Mouse (Mus musculus): ENCODE results near the gene Iqsec2.

The Iqsec2 gene

DNA sequence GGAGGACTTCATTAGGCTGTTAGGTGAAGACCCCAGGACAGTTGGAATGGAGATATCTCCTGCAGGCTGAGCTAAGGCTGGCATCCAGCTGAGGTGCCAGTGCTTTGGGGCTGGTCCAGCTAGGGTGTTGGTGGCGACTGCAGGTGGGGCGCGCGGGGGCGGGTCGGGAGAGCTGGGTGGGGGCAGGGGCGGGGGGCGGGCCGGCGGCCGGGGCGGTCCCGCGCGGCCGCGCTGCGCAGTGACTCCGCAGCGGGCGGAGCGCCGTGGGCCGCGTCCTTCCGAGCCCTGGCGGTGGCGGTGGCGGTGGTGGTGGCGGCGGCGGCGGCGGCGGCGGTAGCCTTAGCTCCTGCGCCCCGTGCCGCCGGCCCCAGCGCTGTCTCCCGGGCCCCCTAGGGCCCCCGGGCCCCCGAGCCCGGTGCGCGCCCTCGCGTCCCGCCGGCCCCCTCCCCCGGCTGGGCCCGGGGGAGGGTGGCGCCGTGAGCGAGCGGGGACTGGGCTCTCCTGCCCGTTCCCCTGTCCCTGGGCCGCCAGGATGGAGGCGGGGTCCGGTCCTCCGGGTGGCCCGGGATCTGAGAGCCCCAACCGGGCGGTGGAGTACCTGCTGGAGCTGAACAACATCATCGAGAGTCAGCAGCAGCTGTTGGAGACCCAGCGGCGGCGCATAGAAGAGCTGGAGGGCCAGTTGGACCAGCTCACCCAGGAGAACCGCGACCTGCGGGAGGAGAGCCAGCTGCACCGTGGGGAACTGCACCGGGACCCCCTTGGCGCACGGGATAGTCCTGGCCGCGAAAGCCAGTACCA, at the start of gene Iqsec2:
TSS of gene Iqsec2 (plus strand) at position 328 of the 801 bp plus-strand sequence.
- DNase-seq (ENCODE audit: extremely low spot score), result peak; percentile 24

DNA sequence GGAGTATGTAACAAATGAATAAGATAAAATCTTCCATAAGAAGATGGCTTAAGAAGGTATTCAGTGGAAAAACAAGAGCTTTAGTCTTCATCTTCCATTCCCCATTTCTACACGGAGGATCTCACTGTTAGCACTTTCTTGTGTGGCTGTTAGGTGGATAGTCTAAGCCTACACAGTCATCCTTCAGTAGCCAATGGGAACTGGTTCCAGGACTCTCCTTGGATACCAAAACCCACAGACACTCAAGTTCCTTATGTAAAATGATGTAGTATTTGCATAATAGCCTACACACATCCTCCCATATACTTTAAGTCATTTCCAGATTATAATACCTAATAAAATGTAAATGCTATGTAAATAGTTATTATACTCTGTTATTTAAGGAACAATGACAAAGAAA, 46.5 kb upstream of the Iqsec2 start:
- no peak for DNase-seq (ENCODE audit: extremely low spot score)

DNA sequence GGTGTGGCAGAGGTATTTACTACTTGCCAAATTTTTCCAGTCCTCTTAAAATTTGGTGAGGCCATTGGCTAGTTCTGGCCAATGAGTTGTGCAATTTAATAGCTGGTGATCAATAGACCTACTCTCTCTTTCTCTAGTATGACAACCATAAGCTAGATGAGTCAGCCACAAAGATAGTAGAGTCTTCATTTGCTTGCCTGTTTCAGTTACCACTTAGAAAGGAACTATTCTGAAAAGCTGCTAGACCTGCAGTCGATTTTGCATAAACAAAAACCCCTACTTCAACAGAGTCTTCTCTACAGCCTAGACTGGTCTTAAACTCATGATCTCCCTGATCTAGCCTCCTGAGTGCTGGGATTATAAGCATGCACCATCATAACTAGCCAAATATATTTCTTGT, 22.4 kb upstream of the Iqsec2 start:
- no peak for DNase-seq (ENCODE audit: extremely low spot score)

DNA sequence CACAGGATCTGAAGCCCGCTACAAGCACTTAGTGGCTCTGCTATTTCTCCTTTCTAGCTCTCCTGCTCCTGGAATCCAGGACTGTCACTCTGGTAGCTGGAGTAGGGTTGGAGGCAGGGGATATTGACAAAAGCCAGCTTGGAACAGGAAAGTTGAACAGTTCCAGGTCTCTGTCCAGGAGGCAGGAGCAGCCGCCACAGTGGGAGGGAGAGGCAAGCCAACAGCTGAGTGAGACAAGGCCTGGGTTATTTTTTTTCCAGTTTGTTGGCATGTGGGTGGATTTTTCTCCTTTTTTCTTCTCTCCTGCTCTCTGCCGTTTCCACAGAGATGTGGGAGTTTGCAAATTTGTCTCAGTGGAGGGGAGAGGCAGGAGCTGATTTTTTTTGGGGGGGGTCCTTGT, 13.3 kb upstream of the Iqsec2 start:
- no peak for DNase-seq (ENCODE audit: extremely low spot score)

DNA sequence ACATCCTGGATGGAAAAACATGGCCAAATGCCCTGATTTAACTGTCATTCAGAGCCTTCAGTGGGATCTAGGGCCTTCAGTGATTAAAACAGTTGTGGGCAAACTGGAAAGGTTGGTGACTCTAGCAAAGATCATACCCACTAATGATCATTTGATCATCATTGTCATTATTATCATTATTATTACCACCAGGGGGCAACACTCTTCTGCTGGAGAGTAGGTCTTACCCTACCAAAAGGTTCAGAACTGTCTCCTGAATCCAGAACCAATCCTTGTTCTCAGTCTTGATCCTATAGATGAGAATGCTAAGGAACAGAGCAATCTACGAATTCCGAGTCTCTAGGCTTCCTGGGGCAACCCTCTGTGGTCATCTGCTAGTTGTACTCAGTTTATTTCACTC, 12.0 kb upstream of the Iqsec2 start:
- DNase-seq (ENCODE audit: extremely low spot score), result no peak

DNA sequence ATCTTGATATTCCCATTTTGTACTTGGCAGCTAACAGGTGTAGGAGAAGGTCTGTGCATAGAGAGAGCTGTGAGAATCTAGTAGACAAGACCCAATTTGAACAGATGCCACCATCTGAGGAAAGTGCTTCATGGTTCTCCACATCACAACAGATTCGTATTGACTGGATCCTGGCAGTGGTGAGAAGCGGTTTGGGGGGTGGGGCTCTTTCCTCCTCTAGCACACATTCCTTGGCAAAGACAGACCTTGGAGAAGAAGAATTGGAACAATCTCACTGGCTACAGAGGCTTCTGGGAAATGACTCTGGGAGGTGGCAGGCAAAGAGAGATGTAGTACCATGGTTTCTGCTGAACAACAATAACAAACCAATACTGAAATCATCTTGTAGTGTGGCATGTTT, 8.9 kb upstream of the Iqsec2 start:
- no peak for DNase-seq (ENCODE audit: extremely low spot score)

DNA sequence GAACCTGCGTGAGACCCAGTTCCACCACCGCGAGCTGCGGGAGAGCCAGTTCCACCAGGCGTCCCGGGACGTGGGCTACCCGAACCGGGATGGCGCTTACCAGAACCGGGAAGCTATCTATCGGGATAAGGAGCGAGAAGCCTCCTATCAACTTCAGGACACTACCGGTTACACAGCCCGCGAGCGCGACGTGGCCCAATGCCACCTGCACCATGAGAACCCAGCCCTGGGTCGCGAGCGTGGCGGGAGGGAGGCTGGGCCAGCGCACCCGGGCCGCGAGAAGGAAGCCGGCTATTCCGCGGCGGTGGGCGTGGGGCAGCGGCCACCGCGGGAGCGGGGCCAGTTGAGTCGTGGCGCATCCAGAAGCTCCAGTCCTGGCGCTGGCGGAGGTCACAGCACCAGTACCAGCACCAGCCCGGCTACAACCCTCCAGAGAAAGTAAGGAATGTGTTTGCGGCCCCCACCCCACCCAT, 710 bp downstream of the Iqsec2 start:
- DNase-seq (ENCODE audit: extremely low spot score), result peak; percentile 1

DNA sequence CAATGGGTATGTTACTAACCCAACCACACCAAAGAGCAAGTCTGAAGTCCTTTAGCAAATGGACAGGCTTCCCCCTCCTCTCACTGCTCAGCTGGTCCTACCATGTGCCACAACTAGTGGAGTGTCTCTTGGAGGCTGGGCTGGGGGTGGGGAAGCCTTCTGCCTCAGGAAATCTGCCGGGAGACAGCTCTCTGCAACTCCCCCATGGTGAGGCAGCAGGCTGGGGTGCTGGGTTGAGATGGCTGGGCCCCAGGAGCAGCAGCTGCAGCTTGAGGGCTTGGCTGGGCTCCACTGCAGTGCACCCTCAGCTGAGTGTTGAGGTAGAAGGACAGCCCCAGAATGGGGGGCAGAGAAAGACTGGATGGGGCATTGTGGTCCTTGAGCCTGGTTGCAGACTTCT, 2.1 kb downstream of the Iqsec2 start:
- DNase-seq (ENCODE audit: extremely low spot score), result no peak

DNA sequence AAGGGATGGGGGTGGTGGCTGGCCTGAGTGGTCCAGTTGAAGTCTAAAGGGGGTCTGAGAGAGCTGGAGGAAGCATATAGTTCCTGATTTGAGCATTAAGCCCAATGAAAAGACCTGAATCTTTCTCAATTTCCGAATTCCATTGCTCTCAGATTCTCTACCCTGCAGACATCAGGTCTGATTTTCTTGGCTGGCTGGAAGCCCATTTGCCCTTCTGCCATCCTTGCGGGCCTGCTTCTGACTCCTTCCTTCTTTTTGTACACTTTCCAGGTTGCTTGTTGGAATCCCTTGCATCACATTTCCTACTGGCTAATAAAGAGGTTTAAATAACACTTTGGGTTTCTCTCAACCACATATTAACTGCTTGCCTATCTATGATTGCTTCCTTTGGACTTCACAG, 2.6 kb downstream of the Iqsec2 start:
- no peak for DNase-seq (ENCODE audit: extremely low spot score)

DNA sequence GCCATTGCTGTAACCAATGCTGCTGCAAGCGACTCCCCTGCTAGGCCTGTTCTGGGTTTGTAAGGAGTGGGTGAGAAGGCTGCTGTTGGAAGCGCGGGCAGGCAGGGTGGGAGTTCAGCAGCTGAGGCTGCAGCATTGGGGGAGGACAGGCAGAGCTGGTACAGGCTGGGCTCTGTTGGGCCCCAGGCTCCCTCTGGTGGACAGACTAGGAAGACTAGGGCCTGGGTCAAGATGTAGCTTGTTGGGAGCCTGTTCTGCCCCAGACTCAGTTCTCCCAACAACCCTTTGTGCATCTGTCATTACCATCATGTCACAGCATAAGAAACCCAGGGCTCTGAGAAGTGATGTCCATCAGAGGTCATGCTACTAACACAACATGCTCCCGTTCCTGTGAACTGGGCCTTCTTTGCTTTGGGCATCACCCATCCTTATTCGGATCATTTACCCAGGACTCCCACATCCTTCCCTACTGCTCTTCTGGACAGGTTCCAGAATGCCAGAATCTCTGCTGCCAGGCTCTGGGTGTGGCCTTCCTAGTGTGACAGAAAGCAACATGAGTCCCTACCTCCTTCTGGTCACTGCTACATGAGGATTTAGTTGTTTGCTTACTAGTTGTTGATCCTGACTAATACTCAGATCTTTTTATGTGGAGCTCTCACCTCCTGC, 3.5 kb downstream of the Iqsec2 start:
- DNase-seq (ENCODE audit: extremely low spot score), result peak; percentile 64

DNA sequence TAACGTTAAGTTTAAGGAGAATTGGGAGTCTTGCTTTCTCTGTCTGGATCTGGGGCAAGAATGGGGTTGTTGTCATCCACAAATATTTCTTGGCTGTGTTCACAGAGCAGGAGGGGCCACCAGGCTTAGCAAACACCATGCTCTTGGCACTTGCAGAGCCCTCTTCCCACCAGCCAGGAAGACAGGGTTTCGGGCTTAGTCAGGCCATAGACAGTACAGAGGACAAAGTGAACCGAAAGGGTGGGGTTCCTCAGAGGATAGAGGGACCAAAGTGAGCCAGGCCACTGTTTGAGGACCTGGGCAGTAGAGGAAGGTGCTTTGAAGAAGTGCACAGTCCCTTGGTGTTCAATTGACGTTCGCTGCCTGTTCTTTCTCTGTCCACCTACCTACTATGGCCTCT, 4.6 kb downstream of the Iqsec2 start:
- no peak for DNase-seq (ENCODE audit: extremely low spot score)

DNA sequence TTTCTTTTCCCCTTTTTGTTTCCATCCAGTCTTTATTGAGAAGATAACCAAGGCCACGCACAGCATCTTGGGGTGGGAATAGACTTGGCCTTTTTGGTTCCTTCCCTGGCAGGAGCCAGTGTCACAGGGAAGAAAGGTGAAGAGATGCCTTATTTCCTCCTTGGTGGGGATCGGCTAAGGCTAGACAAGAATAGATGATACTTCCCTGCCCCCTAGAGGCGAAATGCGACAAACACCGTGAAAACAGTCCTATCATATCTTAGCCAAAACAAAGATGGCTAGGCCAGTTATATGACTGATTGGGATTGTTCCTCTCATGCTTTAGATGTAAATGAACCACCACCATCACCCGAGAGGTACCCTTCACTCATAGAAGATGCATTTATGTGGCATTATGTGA, 7.6 kb downstream of the Iqsec2 start:
- peak; percentile 35 for DNase-seq (ENCODE audit: extremely low spot score)

DNA sequence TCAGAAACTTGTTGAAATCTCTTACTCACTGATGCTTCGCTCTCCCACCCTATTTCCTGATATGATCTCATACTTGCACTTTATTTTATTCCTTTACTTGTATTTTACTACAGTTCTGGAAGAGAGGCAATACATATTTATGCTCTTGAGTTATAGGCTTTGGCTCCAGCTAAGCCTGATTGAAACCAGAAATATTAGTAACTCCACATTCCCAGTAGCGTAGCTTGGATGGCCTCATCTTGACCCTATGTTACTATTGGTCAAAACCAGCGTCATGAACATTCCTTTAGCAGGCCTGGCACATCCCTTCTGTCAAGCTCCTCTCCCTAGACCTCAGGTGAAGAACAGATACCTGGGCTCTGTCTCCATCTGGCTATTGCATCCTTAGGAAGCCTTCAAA, 14.2 kb downstream of the Iqsec2 start:
- DNase-seq (ENCODE audit: extremely low spot score), result no peak

DNA sequence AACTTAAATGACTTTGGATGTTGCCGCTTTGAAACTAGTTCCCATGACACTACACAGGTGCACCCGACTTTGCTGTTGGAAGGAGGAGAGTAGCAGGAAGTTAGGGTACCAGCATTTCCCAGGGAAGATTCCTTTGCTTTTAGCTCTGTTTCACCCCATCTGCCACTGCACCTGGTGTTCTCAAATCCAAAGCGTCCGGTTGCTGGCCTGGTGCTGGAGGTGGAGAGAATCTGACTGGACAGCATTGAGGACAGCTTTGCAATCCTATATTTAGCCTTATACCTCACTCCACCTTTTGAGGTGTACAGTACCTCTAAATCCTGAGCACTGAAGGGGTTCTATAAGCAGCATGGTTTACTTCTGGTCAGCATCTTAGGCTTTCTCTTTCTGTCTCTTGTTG, 17.3 kb downstream of the Iqsec2 start:
- no peak for DNase-seq (ENCODE audit: extremely low spot score)

DNA sequence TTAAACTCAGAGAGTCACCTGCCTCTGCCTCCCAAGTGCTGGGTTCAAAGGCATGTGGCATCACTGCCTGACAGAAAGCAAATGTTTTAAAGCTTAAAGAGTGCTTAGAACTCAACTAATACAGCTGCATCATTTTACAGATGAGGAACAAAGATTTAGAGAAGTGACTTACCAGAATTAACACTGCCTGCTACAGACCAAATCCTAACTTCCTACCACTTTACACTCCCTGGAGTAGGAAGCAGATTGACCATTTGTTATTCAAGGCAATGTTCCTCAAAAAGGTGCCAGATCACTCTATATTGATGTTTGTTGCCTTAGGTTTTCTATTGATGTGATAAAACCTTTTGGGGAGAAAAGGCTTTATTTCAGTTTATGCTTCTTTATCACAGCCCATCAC, 20.0 kb downstream of the Iqsec2 start:
- DNase-seq (ENCODE audit: extremely low spot score), result no peak

DNA sequence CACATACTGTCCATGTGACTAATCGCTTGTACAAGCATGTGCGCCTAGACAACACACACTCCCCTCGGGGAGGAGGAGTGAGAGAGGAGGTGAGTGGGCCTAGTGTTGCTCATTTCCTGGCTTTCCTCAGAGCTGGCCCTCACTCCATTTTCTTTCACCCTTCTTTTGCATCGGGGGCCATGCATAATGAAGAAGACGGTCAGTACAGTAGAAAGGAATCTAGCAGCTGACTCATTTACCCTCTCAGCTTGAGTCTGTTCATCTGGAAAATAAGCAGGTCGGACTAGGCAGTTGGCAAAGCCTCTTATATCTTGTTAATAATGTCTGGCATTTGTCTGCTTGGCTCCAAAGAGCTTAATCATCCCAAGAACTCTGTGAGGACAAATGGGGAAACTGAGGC, 22.1 kb downstream of the Iqsec2 start:
- DNase-seq (ENCODE audit: extremely low spot score), result no peak

DNA sequence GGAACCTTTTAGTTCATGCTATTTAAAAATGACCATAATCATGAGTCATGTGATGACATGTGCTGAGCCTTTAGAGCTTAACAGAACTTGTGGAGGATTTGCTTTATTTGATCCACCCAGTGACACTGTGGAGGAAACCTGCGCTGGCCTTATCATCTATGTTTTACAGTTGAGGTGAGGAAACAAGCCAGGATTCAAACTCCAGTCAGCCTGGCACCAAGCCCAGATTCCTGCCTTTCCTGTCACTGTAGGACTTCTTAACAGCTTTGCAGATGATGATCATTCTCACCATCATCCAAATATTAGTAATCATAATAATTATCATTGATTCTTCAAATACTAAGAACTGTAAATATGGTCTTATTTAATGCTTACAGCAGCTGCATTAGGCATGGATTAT, 24.5 kb downstream of the Iqsec2 start:
- no peak for DNase-seq (ENCODE audit: extremely low spot score)

DNA sequence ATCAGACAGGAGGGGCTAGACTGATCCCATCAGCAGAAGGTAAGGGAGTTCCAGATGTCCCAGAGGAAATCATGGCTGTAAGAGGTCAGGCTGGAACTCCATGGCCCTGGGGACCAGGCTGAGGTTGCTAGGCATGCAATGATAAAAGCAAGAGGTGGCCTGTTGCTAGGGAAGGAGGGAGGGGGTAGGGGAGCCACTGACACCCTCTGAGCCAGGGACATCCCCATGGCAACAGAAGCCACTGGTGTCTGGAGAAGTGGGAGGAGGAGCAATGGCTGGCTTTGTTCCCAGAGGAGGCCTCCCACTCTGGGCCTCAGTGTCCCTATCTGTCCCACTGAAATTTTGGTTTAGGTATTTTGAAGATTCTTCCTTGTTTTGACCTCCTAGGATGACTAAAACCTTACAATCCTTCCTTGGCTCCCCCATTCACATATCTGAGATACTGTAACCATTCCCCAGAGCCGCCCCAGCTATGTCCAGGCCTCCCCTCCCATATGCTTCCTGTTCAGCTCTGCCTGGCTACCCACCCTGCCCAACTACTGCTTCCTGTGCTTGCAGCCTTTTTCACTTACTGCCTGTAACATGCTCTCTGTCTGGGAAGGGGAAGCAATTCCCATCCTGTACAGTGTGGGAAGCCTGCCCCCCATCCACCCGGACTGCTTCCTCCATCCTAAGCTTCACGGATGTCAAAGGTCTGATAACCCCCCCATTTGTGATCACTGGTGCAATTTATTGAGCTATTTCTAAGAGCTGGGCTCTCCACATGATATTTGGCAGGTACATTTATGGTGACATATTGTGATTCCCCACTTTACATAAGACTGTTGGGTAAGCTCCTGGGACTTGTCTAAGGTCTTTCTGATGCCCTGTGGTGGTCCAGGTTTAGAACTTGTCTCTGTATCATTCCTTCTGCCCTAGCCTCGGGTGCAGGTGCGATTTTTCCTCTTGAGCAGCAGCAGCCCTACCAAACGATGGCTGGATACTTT, 27.3 kb downstream of the Iqsec2 start:
- peak; percentile 35 for DNase-seq (ENCODE audit: extremely low spot score)

DNA sequence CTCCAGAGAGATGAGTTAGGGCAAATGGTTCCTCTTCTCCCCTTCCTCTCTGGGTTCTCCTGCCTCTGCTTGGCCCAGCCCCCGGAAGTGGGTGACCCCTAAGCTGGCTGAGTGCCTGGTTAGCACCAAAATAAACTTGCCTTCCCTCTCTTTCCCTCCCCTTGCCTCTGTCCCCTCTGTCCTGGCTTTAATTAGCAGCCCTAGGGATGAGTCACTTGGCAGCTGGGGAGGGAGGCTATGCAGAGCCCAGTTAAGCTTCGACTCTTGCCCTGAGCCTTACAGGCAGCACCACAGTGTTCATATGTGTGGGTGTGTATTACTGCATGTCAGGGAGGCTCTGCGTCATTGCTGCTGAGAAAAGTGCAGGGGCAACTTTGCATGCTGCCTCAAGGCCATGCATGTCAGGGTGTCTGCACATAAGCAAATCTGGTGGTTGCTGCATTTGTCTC, 28.4 kb downstream of the Iqsec2 start:
- DNase-seq (ENCODE audit: extremely low spot score), result peak; percentile 5

DNA sequence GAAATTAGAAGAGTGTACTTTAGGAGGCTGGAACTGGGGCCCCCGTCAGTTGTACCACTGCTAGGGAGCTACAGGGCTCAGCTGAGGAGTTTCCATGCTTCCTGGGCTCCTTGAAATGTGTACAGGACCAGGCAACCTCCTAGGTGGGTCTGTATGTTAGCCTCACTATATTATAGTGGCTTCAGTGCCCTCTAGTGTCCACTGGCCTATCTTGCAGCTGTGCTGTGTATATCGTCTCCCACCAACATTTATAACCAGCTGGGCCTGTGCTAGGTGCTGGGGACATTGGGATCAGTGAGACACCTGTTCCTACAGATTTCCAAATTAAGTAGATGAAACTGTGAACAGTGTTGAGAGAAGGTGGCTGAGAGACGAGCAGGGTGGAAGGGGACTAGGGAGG, 31.2 kb downstream of the Iqsec2 start:
- DNase-seq (ENCODE audit: extremely low spot score), result no peak

DNA sequence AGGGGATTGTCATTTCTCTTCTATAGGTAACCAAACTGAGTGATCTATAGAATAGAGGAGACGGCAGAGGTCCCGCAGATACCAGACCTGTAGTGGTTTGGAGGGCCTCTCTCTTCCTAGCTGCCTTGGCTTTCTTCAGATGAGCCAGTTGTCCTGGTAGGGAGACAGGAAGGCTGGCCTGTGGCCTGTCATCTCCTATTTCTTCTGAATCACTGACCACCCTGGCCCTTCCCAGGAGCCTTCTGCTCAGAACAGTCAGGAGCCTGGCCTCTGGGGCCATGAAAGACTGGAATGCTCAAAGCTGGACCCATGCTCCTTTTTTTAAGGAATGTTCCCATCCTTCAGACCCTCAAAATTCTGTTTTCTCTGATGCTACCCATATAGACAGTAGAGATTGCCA, 33.8 kb downstream of the Iqsec2 start:
- DNase-seq (ENCODE audit: extremely low spot score), result no peak

Measured in embryo, embryonic 9.5 days (tissue).